Mouse (Mus musculus): Measurements from ENCODE around the gene Mrpl37. TPM values are rescaled to one million over a fixed set of nuclear protein-coding genes. Genes with fewer than 3 reads are reported as not detected.

The Mrpl37 gene
- polyA plus RNA-seq, 1 experiment = 4.3 TPM

DNA sequence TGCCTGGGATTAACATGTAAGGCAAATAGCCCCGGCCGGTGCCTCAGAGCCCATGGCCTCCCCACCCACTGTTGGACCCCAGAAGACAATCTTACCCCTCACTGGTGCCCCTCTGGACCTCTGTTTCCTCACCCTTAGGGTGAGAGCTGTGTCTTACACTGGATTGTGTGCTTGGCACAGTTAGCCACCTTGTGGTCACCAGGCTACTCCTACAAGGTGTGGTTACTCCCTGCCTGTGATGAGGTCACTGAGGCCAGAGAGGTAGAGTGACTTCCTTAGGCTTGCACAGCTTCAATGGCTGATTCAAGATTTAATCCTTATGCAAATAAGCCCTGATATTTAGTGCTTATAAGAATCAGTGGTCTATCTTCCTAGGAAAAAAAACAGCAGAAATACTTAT, 29.7 kb downstream of the Mrpl37 start:
- H3K4me1 ChIP-seq (ENCODE audit: control insufficient read depth) = no peaks in the 10 kb centered on the region
- H3K27me3 ChIP-seq (ENCODE audit: control insufficient read depth) = no peaks in the 10 kb centered on the region
- H3K36me3 ChIP-seq (ENCODE audit: control insufficient read depth) = peaks cover 99% of the 10 kb centered on the region
- H3K9me3 ChIP-seq (ENCODE audit: control insufficient read depth, low read length) = no peaks in the 10 kb centered on the region
- no peak overlapping the region for H3K4me3 ChIP-seq (replicated peaks)
- TF ChIP-seq GATA1 (IDR thresholded peaks at IDR 0.05; ENCODE audit: low read length) (no peak), TAL1 (IDR thresholded peaks at IDR 0.05; ENCODE audit: low read length) (no peak)

DNA sequence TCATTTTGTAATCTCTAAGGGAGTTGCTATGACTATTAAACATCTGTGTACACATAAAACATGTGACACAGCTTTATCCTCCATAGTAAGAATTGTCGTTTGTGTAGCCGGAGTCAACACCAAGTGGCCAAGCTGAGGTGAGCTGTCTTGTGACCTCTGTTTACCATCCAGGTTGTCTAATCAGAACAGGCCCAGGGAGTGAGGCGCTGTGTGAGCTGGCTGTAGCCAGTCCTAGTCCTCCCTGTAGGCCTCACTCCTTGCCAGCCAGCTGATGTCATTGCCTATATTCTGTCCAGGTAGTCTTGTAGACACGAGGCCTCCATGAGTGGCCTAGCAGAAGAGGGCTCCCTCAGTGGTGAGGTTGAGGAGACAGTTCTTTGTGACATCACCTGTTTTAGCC, 31.0 kb downstream of the Mrpl37 start:
- H3K9me3 ChIP-seq (ENCODE audit: control insufficient read depth, low read length) = no peaks in the 10 kb centered on the region
- H3K4me3 ChIP-seq (replicated peaks) = no peak overlapping the region
- peaks cover 99% of the 10 kb centered on the region for H3K36me3 ChIP-seq (ENCODE audit: control insufficient read depth)
- no peaks in the 10 kb centered on the region for H3K27me3 ChIP-seq (ENCODE audit: control insufficient read depth)
- H3K4me1 ChIP-seq (ENCODE audit: control insufficient read depth) = no peaks in the 10 kb centered on the region; the same call in none of the 2 replicates
- TF ChIP-seq TAL1 (IDR thresholded peaks at IDR 0.05; ENCODE audit: low read length) (no peak), GATA1 (IDR thresholded peaks at IDR 0.05; ENCODE audit: low read length) (no peak)

DNA sequence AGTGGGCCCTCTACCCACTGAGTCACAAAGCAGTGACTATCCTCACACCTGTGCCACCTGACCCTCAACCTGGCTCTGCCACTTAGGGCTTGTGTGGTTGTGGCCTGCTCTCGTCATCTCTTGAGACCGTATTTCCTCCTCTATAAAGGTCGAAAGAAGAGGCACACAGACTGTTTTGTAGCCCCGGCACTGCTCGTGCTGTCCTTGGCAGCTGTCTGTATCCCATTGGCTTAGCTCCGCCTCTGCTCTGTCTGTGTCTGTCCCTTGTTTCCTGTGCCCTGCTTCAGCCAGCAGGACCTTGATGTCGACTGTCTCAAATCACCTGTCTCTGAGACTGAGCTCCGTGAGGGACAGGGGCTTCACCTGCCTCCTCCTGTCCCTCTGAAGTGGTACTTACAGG, 40.2 kb downstream of the Mrpl37 start:
- Histone ChIP-seq H3K4me1 (ENCODE audit: control insufficient read depth) (peaks cover 5% of the 10 kb centered on the region; the same call in 1 of the 2 replicates), H3K27me3 (ENCODE audit: control insufficient read depth) (no peaks in the 10 kb centered on the region), H3K36me3 (ENCODE audit: control insufficient read depth) (peaks cover 93% of the 10 kb centered on the region), H3K4me3 (replicated peaks) (no peak overlapping the region), H3K9me3 (ENCODE audit: control insufficient read depth, low read length) (no peaks in the 10 kb centered on the region)
- TF ChIP-seq GATA1 (IDR thresholded peaks at IDR 0.05; ENCODE audit: low read length) (no peak), TAL1 (IDR thresholded peaks at IDR 0.05; ENCODE audit: low read length) (no peak)

DNA sequence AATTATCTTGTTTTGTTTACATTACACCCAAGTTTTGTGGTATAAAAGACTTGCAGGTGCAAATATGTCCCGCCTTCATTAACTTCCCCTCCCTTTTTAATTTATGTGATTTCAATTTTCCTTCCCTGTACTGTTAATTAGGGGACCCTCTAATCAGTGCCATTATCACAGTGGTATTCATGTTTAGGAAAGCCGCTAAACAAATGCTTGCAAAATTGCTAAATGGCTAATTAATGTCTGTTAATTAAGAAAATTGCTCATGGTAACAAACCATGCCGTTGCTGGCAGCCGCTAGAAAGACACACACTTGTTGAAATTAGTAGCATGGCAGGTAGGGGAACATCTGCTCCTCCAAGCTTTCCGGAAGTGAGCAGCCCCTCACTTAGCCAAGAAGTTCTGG, 41.3 kb downstream of the Mrpl37 start:
- H3K4me3 ChIP-seq (replicated peaks) = no peak overlapping the region
- TF ChIP-seq TAL1 (IDR thresholded peaks at IDR 0.05; ENCODE audit: low read length) (no peak), GATA1 (IDR thresholded peaks at IDR 0.05; ENCODE audit: low read length) (no peak)
- no peaks in the 10 kb centered on the region for H3K9me3 ChIP-seq (ENCODE audit: control insufficient read depth, low read length)
- H3K4me1 ChIP-seq (ENCODE audit: control insufficient read depth) = peaks cover 8% of the 10 kb centered on the region; the same call in 1 of the 2 replicates
- H3K36me3 ChIP-seq (ENCODE audit: control insufficient read depth) = peaks cover 90% of the 10 kb centered on the region
- H3K27me3 ChIP-seq (ENCODE audit: control insufficient read depth) = no peaks in the 10 kb centered on the region

DNA sequence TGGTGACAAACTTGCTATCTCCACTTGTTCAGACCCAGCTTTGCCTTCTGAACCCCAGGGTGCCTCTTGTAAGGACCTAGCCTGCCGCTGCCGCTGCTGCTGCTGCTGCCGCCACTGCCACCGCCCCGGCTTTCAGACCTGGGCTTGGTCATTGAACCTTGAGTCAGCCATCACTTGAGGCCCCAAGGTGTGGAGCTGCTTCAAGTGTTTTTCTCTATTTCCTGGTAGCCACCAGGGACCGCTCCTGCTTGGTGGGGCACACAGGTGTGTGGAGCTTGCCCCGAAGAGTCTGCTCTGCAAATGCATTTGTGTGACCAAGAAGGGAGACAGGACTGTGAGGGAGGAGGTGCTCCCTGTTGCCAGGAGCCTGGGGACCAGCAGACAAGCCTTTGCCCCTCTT, 41.8 kb downstream of the Mrpl37 start:
- peaks cover 89% of the 10 kb centered on the region for H3K36me3 ChIP-seq (ENCODE audit: control insufficient read depth)
- H3K4me1 ChIP-seq (ENCODE audit: control insufficient read depth) = peaks cover 8% of the 10 kb centered on the region; the same call in 1 of the 2 replicates
- TF ChIP-seq TAL1 (IDR thresholded peaks at IDR 0.05; ENCODE audit: low read length) = no peak
- no peak for TF ChIP-seq GATA1 (IDR thresholded peaks at IDR 0.05; ENCODE audit: low read length)
- H3K27me3 ChIP-seq (ENCODE audit: control insufficient read depth) = no peaks in the 10 kb centered on the region
- H3K9me3 ChIP-seq (ENCODE audit: control insufficient read depth, low read length) = no peaks in the 10 kb centered on the region
- no peak overlapping the region for H3K4me3 ChIP-seq (replicated peaks)

DNA sequence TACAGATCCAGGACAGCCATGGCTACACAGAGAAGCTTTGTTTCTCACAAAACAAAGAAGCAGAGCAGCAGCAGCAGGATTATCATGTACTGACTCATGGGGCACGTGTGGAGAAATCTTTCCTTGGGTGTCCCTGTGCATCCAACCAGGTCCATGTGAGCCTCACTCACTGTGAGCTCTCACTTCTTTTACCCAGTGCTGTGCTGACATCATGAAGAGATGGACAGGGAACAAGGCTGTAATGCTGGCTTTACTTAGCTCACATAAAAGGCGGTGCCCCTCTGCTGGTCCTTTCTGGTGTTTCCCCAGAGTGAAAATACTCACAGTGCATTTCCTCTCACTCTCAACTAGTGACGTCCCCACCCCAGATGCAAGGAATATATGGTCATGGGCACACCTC, 45.2 kb downstream of the Mrpl37 start:
- Histone ChIP-seq H3K4me1 (ENCODE audit: control insufficient read depth) (peaks cover 16% of the 10 kb centered on the region), H3K4me3 (replicated peaks) (no peak overlapping the region), H3K36me3 (ENCODE audit: control insufficient read depth) (peaks cover 87% of the 10 kb centered on the region), H3K27me3 (ENCODE audit: control insufficient read depth) (no peaks in the 10 kb centered on the region), H3K9me3 (ENCODE audit: control insufficient read depth, low read length) (no peaks in the 10 kb centered on the region)
- TF ChIP-seq GATA1 (IDR thresholded peaks at IDR 0.05; ENCODE audit: low read length) = no peak
- TF ChIP-seq TAL1 (IDR thresholded peaks at IDR 0.05; ENCODE audit: low read length) = no peak

DNA sequence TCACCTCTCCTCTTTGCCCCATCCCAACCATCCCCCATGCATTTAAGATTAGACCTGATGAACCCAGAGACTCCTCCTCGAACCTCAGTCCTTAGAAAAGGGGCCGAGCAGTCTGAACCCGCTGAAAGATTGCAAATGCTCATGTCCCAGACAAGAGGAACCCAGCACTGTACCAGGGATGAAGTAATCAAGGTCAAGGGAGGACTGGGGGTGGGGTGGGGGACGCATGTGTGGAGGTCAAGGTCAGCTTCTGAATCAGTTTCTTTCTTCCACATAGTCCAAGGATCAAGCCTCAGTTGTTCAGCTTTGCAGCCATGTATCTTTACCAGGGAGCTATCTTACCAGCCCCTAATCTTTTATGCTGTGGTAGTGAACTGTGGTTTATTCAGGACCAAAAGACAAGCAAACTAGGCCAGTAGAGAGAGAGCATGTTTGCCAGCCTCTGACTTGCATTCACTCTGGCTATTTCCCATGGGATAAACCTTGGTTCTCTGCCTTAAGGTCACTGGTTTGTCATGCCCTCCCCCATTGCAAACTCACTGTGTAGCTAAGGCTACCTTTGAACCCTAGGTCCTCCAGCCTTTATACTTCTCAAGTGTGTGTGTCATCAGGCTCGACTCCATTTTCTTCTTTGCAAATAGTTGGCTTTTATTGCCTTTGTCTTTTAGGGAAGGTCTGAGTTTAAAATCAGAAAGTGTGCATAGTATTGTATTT, 46.2 kb downstream of the Mrpl37 start:
- peaks cover 23% of the 10 kb centered on the region for H3K4me1 ChIP-seq (ENCODE audit: control insufficient read depth)
- no peaks in the 10 kb centered on the region for H3K9me3 ChIP-seq (ENCODE audit: control insufficient read depth, low read length)
- TF ChIP-seq GATA1 (IDR thresholded peaks at IDR 0.05; ENCODE audit: low read length) (no peak), TAL1 (IDR thresholded peaks at IDR 0.05; ENCODE audit: low read length) (no peak)
- H3K36me3 ChIP-seq (ENCODE audit: control insufficient read depth) = peaks cover 87% of the 10 kb centered on the region
- no peaks in the 10 kb centered on the region for H3K27me3 ChIP-seq (ENCODE audit: control insufficient read depth)
- H3K4me3 ChIP-seq (replicated peaks) = no peak overlapping the region

DNA sequence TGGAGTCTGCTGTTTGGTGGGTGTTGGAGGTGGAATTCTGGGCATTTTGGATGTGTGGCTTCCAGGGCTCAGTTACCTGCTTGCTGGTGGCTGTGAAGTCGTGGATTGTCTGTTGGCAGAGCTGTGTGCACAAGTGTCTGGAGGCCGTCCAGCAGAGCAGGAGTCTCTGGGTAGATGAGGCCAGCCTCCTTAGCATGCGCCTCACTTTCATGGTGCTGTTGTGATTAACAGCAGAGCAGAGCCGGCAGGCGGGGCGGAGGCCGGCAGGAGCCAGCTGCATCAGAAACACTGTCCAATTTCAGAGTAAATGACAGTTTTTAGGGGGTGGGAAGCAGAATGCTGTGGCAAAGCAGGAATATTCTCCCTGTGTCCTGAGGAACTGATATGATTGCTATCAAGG, 47.6 kb downstream of the Mrpl37 start:
- no peak overlapping the region for H3K4me3 ChIP-seq (replicated peaks)
- peaks cover 20% of the 10 kb centered on the region for H3K4me1 ChIP-seq (ENCODE audit: control insufficient read depth)
- H3K36me3 ChIP-seq (ENCODE audit: control insufficient read depth) = peaks cover 88% of the 10 kb centered on the region
- H3K9me3 ChIP-seq (ENCODE audit: control insufficient read depth, low read length) = no peaks in the 10 kb centered on the region
- no peaks in the 10 kb centered on the region for H3K27me3 ChIP-seq (ENCODE audit: control insufficient read depth)
- TF ChIP-seq GATA1 (IDR thresholded peaks at IDR 0.05; ENCODE audit: low read length) (no peak), TAL1 (IDR thresholded peaks at IDR 0.05; ENCODE audit: low read length) (no peak)

DNA sequence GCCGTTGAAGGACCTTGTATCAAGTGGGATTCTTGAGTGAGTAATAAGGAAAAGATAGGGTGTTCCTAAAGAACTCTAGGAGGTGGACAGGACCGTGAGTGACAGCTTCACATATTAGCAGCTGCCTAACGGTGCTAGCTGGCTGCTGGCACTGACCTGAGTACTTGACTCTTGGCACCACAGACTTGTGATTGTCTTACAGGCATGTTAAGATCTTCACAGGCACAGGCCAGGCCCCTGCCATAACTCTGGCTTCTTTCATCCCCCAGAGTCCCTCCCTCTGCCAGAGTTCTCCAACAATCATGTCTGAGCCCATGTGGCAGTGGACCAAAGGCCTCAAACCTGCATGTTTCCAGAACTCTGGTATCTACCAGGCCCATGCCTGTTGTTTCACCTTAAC, 48.1 kb downstream of the Mrpl37 start:
- H3K4me1 ChIP-seq (ENCODE audit: control insufficient read depth) = peaks cover 19% of the 10 kb centered on the region
- H3K36me3 ChIP-seq (ENCODE audit: control insufficient read depth) = peaks cover 91% of the 10 kb centered on the region
- no peak for TF ChIP-seq TAL1 (IDR thresholded peaks at IDR 0.05; ENCODE audit: low read length)
- TF ChIP-seq GATA1 (IDR thresholded peaks at IDR 0.05; ENCODE audit: low read length) = no peak
- H3K9me3 ChIP-seq (ENCODE audit: control insufficient read depth, low read length) = no peaks in the 10 kb centered on the region
- H3K4me3 ChIP-seq (replicated peaks) = no peak overlapping the region
- no peaks in the 10 kb centered on the region for H3K27me3 ChIP-seq (ENCODE audit: control insufficient read depth)

DNA sequence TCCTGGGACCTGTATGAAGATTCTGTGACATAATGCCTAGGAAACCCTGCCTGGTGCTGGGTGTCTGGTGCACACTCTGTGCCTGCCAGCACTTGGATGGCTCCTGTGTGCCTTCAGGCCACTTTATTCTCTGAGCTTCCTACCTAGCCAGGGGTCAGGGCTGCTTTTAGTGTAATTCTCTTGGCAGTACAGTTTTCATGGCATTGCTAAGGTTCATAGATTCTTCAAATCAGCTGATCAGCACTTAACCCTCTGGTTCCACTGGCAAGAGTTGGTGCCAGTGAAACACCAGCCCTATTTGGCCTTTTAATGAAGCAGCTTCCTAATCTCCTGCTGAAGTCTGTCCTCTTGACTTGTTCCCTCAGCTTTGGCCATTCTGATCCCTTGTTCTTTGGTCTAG, 49.4 kb downstream of the Mrpl37 start:
- H3K4me3 ChIP-seq (replicated peaks) = no peak overlapping the region
- no peaks in the 10 kb centered on the region for H3K27me3 ChIP-seq (ENCODE audit: control insufficient read depth)
- H3K9me3 ChIP-seq (ENCODE audit: control insufficient read depth, low read length) = no peaks in the 10 kb centered on the region
- TF ChIP-seq TAL1 (IDR thresholded peaks at IDR 0.05; ENCODE audit: low read length) (no peak), GATA1 (IDR thresholded peaks at IDR 0.05; ENCODE audit: low read length) (no peak)
- peaks cover 19% of the 10 kb centered on the region for H3K4me1 ChIP-seq (ENCODE audit: control insufficient read depth)
- H3K36me3 ChIP-seq (ENCODE audit: control insufficient read depth) = peaks cover 93% of the 10 kb centered on the region

Data from erythroblast, embryonic 14.5 days (primary cell).